Comparison of ENCODE assay signal across 15 mouse cellular contexts in genomic region chr13:35330926-35331325, GRCm38 (mm10).
A peak's percentile ranks its signal among the peaks of the same experiment; 100 is the strongest.
DNase-seq lines count a peak whose midpoint lies in the region.
"Had no signal": no experiment of that assay in that cellular context is flagged by ENCODE, and none has a peak within 500 bp of the region (broad histone marks: within the 10 kb centered on the region; RNA-seq: fewer than 3 reads in every experiment).

No protein-coding gene starts in this region.

- DNase-seq in ES-CJ7 (ENCODE audit: low read depth, low spot score), result peak; percentile 47
- peak; percentile 68 for DNase-seq in R1 (ENCODE audit: low read depth, low spot score)
- no peak for DNase-seq in gastrocnemius, adult 18-20 months (ENCODE audit: low spot score)
- DNase-seq in thymus, postnatal 25 days, result no peak
- DNase-seq in T-cell, adult 2 months (ENCODE audit: low spot score), result no peak
- DNase-seq: adrenal gland, adult 2 months; adrenal gland, postnatal 10 days; adrenal gland, postnatal 25 days; cerebellum, adult 11 months; cerebellum, adult 18-20 months; cerebellum, adult 8-10 months; cerebellum, adult 9-11 months; cerebellum, postnatal 14 days; cerebellum, postnatal 36 days; embryo, embryonic 11 days had no signal

Comparison
In these comparisons a context has a peak if more than half of its experiments do, and no peak if none do; other contexts are left out.
1. DNase-seq: peak in ES-CJ7 (single experiment) and R1 (single experiment); none in gastrocnemius, adult 18-20 months (single experiment), thymus, postnatal 25 days (single experiment) and T-cell, adult 2 months (single experiment).